Mouse (Mus musculus): ENCODE results near the gene Acsm3. TPM values are rescaled to one million over a fixed set of nuclear protein-coding genes. Genes with fewer than 3 reads are reported as not detected.

Acsm3 gene
- polyA plus RNA-seq, 1 experiment from 2014 or later = 0.20 TPM

GRCm38 (mm10) chr7:119808723-119809122, 48.0 kb downstream of the Acsm3 start:
- no peak for DNase-seq (ENCODE audit: low spot score)
- 94% methylated on average over 3 of the region's 3 CpGs for WGBS
- no peak overlapping the region for H3K27ac ChIP-seq
- no peaks in the 10 kb centered on the region for H3K4me1 ChIP-seq (replicated peaks)
- peaks cover 84% of the 10 kb centered on the region for H3K36me3 ChIP-seq
- H3K4me3 ChIP-seq = no peak overlapping the region
- no peaks in the 10 kb centered on the region for H3K9me3 ChIP-seq
- H3K27me3 ChIP-seq (ENCODE audit: insufficient read depth, poor library complexity, severe bottlenecking) = no peaks in the 10 kb centered on the region

GRCm38 (mm10) chr7:119835371-119835770, 74.6 kb downstream of the Acsm3 start:
- WGBS = 95% methylated on average over 1 of the region's 1 CpGs
- H3K9me3 ChIP-seq = no peaks in the 10 kb centered on the region
- peaks cover 47% of the 10 kb centered on the region for H3K36me3 ChIP-seq
- H3K27me3 ChIP-seq (ENCODE audit: insufficient read depth, poor library complexity, severe bottlenecking) = no peaks in the 10 kb centered on the region
- no peak for DNase-seq (ENCODE audit: low spot score)
- H3K4me1 ChIP-seq (replicated peaks) = no peaks in the 10 kb centered on the region
- H3K4me3 ChIP-seq = no peak overlapping the region
- no peak overlapping the region for H3K27ac ChIP-seq

GRCm38 (mm10) chr7:119835996-119836777, 75.5 kb downstream of the Acsm3 start:
- DNase-seq (ENCODE audit: low spot score) = no peak
- Histone ChIP-seq H3K4me3 (no peak overlapping the region), H3K27me3 (ENCODE audit: insufficient read depth, poor library complexity, severe bottlenecking) (no peaks in the 10 kb centered on the region), H3K9me3 (no peaks in the 10 kb centered on the region), H3K27ac (no peak overlapping the region), H3K36me3 (peaks cover 48% of the 10 kb centered on the region), H3K4me1 (replicated peaks) (no peaks in the 10 kb centered on the region)
- 96% methylated on average over 4 of the region's 4 CpGs for WGBS

Other genes starting within 250 kb of the Acsm3 start
- gene Acsm5, start 241.5 kb upstream of the Acsm3 start, polyA plus RNA-seq (2016; fragmentation: Nextera tagmentation; extraction: Ambion mirVana) = not detected in 2 replicates
- not detected in 2 replicates for gene Pdilt, start 237.4 kb upstream of the Acsm3 start, polyA plus RNA-seq (2016; fragmentation: Nextera tagmentation; extraction: Ambion mirVana)
- not detected in 2 replicates for gene Acsm2, start 206.6 kb upstream of the Acsm3 start, polyA plus RNA-seq (2016; fragmentation: Nextera tagmentation; extraction: Ambion mirVana)
- gene Acsm1, start 153.9 kb upstream of the Acsm3 start, polyA plus RNA-seq (2016; fragmentation: Nextera tagmentation; extraction: Ambion mirVana) = not detected in 2 replicates
- not detected in 2 replicates for gene Acsm4, start 70.9 kb upstream of the Acsm3 start, polyA plus RNA-seq (2016; fragmentation: Nextera tagmentation; extraction: Ambion mirVana)
- 83.8 and 102 TPM in 2 replicates for gene Thumpd1, start 40.1 kb upstream of the Acsm3 start, polyA plus RNA-seq (2016; fragmentation: Nextera tagmentation; extraction: Ambion mirVana)
- gene Rexo5, start 33.1 kb downstream of the Acsm3 start, polyA plus RNA-seq (2016; fragmentation: Nextera tagmentation; extraction: Ambion mirVana) = 27.3 and 28.3 TPM in 2 replicates
- gene Eri2, start 33.1 kb downstream of the Acsm3 start, polyA plus RNA-seq (2016; fragmentation: Nextera tagmentation; extraction: Ambion mirVana) = 27.0 and 31.4 TPM in 2 replicates
- 12.0 and 14.3 TPM in 2 replicates for gene Lyrm1, start 134.9 kb downstream of the Acsm3 start, polyA plus RNA-seq (2016; fragmentation: Nextera tagmentation; extraction: Ambion mirVana)
- 11.4 and 14.7 TPM in 2 replicates for gene Dcun1d3, start 135.4 kb downstream of the Acsm3 start, polyA plus RNA-seq (2016; fragmentation: Nextera tagmentation; extraction: Ambion mirVana)

Data from hindbrain, embryonic 10.5 days (tissue).